Mouse (Mus musculus) CD4-positive, CD25-positive, alpha-beta regulatory T cell (primary cell): ENCODE data around the gene Ttc6. TPM values are rescaled to one million over a fixed set of nuclear protein-coding genes. Genes with fewer than 3 reads are reported as not detected.

Experiments used
- polyA plus RNA-seq: library from polyadenylated mRNA; unstranded; fragments of 100-300 nt; shearing (Covaris generic); gene quantifications from one replicate; pipeline ENCODE4 v1.2.1, GENCODE M21; 2017

Gene Ttc6
- not detected for polyA plus RNA-seq

DNA sequence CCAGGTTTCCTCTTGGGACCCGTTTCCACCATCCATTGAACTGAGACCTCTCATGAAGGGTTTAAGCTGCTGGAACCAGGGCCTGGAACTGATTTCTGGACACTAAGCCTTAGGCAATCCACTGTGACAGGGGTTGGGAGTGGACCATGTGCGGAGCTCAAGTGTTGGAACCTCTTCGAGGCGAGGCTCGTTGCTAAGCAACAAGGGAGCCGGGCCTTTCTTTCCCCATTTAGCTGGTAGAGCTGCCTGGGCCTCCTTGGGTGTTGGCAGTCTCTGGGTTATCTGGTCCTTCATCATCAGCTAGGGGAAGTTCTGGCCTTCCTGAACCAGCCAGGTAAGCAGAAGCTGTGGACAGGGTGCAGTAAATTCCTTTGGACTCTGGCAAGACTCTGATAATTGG is at the start of gene Ttc6:
Gene Ttc6 (plus strand): TSS at position 205 of the 400 bp plus-strand sequence.

DNA sequence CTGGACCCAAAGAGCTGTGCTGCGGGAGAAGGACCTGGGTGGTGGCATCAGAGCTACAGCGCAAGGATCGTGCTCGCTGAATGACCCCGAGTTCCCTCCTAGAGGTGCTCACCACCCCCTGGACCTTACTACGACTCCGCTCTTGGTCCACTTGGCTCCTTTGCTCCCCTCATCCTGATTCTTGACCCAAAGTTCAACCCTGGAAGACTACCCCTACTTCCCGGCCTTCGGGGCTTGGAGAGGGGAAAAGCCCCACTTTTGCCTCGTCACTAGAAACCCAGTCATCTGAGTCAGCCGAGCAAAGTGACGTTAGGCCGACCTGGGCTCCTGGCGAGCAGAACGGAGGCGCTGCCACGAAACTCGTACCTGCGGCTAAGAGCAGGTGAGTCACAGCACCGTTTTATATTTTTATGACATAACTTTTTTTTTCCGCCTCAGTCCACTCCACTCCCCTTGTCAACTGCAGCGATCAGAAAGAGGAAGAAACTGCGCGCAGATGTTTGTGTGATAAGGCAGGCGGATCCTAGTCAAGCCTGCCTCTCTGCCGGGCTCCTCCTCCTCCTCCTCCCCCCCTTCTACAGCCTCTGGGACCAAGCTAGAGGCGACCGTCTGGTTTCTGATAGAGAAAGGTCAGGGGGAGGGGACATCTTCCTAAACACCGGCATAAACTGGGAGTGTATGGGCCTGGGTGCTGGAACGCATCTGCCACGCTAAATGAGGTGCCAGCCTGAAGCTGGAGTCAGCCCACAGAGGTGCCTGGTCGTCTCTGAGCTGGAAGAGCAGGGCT is 17.3 kb upstream of the Ttc6 start, which contains the start of gene Foxa1:
Gene Foxa1 (minus strand): TSS at position 502 of the 787 bp plus-strand sequence.

Other genes with a start within 250 kb of the Ttc6 start
- 0.14 TPM for gene Foxa1, start 17.2 kb upstream of the Ttc6 start, polyA plus RNA-seq